Mouse (Mus musculus): ENCODE results near the gene Tsnax. TPM values are rescaled to one million over a fixed set of nuclear protein-coding genes. Genes with fewer than 3 reads are reported as not detected.

The Tsnax gene
- polyA plus RNA-seq (2014; fragmentation: Illumina TruSeq; extraction: RNeasy Lipid Tissue Mini Kit (QIAGEN cat#74804)): 52.6 TPM

GRCm38 (mm10) chr8:125012695-125013627 is at the start of gene Tsnax:
Tsnax (plus strand) TSS chr8:125012997.

DNA sequence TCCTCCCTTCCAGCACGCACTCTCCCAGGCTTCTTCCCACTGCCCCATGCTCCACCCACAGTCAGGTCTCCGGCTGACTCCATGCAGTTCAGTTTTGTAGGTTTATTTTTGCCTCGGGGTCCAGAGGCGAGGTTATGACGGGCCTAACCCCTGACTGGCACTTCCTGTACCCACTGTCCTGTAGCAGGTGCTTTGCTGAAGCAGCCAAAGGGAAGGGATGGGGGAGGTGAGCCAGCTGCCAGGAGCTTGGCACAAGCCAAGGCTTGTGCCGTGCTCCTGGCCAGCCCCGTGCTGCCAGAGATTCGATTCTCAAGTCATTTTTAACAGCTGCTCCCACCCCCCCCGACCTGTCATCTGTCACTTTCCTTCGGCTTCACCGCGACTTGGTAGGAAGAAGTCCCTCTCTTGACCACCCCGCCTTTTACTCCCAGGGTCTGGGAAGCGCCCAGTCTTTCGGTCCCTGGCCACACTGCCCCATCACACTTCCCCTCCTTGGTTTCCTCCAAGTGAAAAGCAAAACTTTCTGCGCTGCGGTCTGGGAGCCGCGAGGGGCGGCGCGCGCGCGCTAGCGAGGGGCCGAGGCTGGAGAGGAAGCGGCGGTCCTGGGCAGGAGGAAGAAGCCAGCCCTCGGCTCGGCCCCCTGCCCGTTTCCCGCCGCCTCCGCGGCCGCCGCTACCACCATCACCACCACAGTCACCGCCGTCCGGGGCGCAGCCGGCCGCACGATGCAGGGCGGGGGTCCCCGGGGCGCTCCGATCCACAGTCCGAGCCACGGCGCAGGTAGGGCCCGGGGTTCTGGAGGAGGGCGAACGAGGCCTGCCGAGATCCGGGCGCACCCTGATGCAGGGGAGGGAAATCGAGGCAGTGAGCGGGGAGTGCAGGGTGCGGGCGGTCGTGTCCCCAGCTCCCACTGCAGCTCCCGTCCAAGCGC is 41.0 kb downstream of the Tsnax start, which contains the start of gene Disc1:
TSS of gene Disc1 (plus strand) at position 691 of the 931 bp plus-strand sequence.

Other genes starting within 250 kb of the Tsnax start
- gene Trim67, start 219.9 kb upstream of the Tsnax start, polyA plus RNA-seq (2014; fragmentation: Illumina TruSeq; extraction: RNeasy Lipid Tissue Mini Kit (QIAGEN cat#74804)): not detected
- gene Gnpat, start 150.0 kb upstream of the Tsnax start, polyA plus RNA-seq (2014; fragmentation: Illumina TruSeq; extraction: RNeasy Lipid Tissue Mini Kit (QIAGEN cat#74804)): 63.7 TPM
- gene 2810004N23Rik, start 149.9 kb upstream of the Tsnax start, polyA plus RNA-seq (2014; fragmentation: Illumina TruSeq; extraction: RNeasy Lipid Tissue Mini Kit (QIAGEN cat#74804)): 34.8 TPM
- gene Exoc8, start 115.3 kb upstream of the Tsnax start, polyA plus RNA-seq (2014; fragmentation: Illumina TruSeq; extraction: RNeasy Lipid Tissue Mini Kit (QIAGEN cat#74804)): 12.6 TPM
- gene Sprtn, start 115.1 kb upstream of the Tsnax start, polyA plus RNA-seq (2014; fragmentation: Illumina TruSeq; extraction: RNeasy Lipid Tissue Mini Kit (QIAGEN cat#74804)): 21.3 TPM
- gene Egln1, start 63.7 kb upstream of the Tsnax start, polyA plus RNA-seq (2014; fragmentation: Illumina TruSeq; extraction: RNeasy Lipid Tissue Mini Kit (QIAGEN cat#74804)): 39.7 TPM
- not detected for gene Disc1, start 41.2 kb downstream of the Tsnax start, polyA plus RNA-seq (2014; fragmentation: Illumina TruSeq; extraction: RNeasy Lipid Tissue Mini Kit (QIAGEN cat#74804))

Data from ovary, adult 10 weeks (tissue).